Mouse (Mus musculus): ENCODE data around the gene Lmntd1. TPM values are rescaled to one million over a fixed set of nuclear protein-coding genes. Genes with fewer than 3 reads are reported as not detected.
A peak's percentile ranks its signal among the peaks of the same experiment; 100 is the strongest.

Gene Lmntd1
- total RNA-seq, 2 experiments from 2014 or later, result 2.0 to 2.3 TPM

DNA sequence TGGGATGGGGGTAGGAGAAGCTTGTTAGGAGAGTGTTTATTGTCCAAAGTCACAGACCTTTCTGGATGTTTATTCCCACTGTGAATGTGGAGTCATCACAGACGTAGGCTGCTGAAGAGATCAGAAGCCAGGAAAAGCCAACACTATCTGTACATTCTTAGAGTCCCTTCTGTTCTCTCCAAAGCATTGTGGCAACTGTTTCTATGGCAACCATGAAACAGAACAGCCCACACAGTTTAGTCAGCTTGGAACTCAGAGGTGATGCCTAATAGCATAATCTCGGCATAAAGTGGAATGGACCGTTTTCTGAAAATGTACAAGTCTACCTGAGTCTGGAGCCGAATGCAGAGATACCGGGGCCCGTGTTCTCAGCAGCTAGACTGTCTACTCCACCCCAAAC is 226.7 kb downstream of the Lmntd1 start:
- H3K27ac ChIP-seq, result peak overlapping the region; percentile 96

DNA sequence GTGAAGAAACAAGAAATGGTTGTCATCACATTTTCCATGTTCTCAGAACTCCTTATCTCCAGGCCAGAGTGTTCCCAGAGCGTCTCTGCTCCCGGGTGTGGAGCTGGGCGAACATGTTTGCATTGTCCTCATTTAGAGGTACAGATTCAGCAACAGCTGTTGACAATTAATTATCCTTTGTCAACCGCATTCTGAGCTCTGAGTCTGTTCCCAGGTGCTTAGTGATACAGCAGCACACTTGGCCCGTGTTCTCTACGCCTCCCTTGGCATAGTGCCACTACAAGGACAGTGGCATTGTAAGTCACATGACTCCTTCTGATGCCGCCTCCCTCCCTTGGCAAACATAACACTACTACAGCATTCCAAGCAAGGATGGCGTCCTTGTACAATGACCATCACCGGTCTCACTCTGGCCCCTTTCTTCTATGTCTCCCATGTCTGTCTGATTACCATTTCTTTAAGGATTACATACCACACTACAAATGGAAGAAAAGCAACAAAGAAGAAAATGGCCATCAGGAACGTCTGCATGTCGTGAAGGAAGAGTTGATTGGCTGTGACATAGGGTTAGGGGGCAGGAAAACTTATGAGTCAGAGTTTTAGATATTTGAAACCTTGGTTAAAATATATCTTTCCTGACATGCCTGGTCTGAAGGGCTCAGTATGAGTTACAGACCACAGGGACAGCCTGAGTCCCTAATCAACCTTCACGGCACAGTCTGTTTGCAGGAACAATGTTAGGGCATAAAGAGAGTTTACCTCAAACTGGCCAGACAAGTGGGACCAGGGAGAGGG is 231.3 kb downstream of the Lmntd1 start:
- no peak for DNase-seq (ENCODE audit: low spot score in 2 of 2)
- H3K4me3 ChIP-seq, result no peak overlapping the region
- no peak for TF ChIP-seq CTCF (conservative IDR thresholded peaks at IDR 0.05)
- H3K27ac ChIP-seq, result no peak overlapping the region

More for the DNA sequence above, 226.7 kb downstream of the Lmntd1 start:
- peak; percentile 49 to 82 for DNase-seq (ENCODE audit: low spot score in 2 of 2)
- peak overlapping the region; percentile 12; the same call in 1 of the 2 replicates for H3K4me3 ChIP-seq
- TF ChIP-seq CTCF (conservative IDR thresholded peaks at IDR 0.05), result no peak

GRCm38 (mm10) chr6:145380961-145381360 is 233.2 kb downstream of the Lmntd1 start:
- DNase-seq (ENCODE audit: low spot score in 2 of 2), result no peak
- H3K4me3 ChIP-seq, result no peak overlapping the region
- TF ChIP-seq CTCF (conservative IDR thresholded peaks at IDR 0.05), result no peak
- no peak overlapping the region for H3K27ac ChIP-seq

GRCm38 (mm10) chr6:145379175-145379574 is 234.9 kb downstream of the Lmntd1 start:
- DNase-seq (ENCODE audit: low spot score in 2 of 2), result no peak

GRCm38 (mm10) chr6:145378689-145379088 is 235.4 kb downstream of the Lmntd1 start:
- DNase-seq (ENCODE audit: low spot score in 2 of 2), result no peak
- TF ChIP-seq CTCF (conservative IDR thresholded peaks at IDR 0.05), result no peak
- Histone ChIP-seq H3K27ac (no peak overlapping the region; the same call in 1 of the 2 replicates), H3K4me3 (no peak overlapping the region)

More at GRCm38 (mm10) chr6:145379175-145379574, 234.9 kb downstream of the Lmntd1 start:
- TF ChIP-seq CTCF (conservative IDR thresholded peaks at IDR 0.05), result no peak
- no peak overlapping the region; the same call in 1 of the 2 replicates for H3K27ac ChIP-seq
- H3K4me3 ChIP-seq, result no peak overlapping the region

- TF ChIP-seq CTCF (conservative IDR thresholded peaks at IDR 0.05), result no peak
- no peak for DNase-seq (ENCODE audit: low spot score in 2 of 2)
- H3K27ac ChIP-seq, result peak overlapping the region; percentile 88; the same call in 1 of the 2 replicates
- H3K4me3 ChIP-seq, result no peak overlapping the region
Measured at GRCm38 (mm10) chr6:145374372-145374771, 239.7 kb downstream of the Lmntd1 start.

- no peak overlapping the region for H3K4me3 ChIP-seq
- TF ChIP-seq CTCF (conservative IDR thresholded peaks at IDR 0.05), result no peak
- DNase-seq (ENCODE audit: low spot score in 2 of 2), result peak; percentile 71 to 86
- peak overlapping the region; percentile 88 for H3K27ac ChIP-seq
Measured at GRCm38 (mm10) chr6:145373712-145374221, 240.4 kb downstream of the Lmntd1 start.

DNA sequence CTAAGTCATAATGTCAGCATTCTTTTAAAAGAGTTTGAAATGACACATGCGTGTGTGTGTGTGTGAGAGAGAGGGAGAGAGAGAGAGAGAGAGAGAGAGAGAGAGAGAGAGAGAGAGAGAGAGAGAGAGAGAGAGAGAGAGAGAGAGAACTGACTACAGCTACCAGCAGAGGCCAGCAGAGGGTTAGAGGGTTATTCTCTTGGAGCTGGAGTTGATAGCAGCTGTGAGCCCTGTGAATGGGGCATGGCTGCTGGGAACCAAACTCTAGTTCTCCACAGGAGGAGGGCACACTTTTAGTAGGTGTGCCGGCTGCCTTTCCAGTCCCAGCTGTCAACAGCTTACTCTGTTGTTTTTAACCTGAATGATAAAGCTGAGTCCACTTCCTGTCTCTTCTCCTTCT is 242.1 kb downstream of the Lmntd1 start:
- no peak overlapping the region for H3K4me3 ChIP-seq

DNA sequence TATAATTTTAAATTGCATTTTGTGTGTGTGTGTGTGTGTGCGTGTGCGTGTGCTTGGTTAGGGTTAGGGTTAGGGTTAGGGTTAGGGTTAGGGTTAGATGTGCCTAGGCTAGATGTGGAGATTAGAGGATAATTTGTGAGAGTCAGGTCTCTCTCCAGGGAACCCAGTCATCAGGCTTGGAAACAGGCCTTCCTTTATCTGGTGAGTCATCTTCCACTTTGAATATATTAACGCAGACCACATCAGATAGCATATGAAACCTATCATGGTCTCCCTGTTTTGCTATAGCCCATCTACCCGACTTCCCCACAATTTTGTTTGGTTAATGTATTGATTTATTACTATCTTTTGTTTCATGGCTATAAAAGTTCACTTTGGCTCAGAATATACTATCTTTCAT is 242.5 kb downstream of the Lmntd1 start:
- no peak for DNase-seq (ENCODE audit: low spot score in 2 of 2)
- no peak overlapping the region for H3K27ac ChIP-seq
- TF ChIP-seq CTCF (conservative IDR thresholded peaks at IDR 0.05), result no peak
- H3K4me3 ChIP-seq, result no peak overlapping the region

More for the DNA sequence above, 242.1 kb downstream of the Lmntd1 start:
- no peak for DNase-seq (ENCODE audit: low spot score in 2 of 2)
- peak overlapping the region; percentile 88; the same call in 1 of the 2 replicates for H3K27ac ChIP-seq
- peak; percentile 39 for TF ChIP-seq CTCF (conservative IDR thresholded peaks at IDR 0.05)

DNA sequence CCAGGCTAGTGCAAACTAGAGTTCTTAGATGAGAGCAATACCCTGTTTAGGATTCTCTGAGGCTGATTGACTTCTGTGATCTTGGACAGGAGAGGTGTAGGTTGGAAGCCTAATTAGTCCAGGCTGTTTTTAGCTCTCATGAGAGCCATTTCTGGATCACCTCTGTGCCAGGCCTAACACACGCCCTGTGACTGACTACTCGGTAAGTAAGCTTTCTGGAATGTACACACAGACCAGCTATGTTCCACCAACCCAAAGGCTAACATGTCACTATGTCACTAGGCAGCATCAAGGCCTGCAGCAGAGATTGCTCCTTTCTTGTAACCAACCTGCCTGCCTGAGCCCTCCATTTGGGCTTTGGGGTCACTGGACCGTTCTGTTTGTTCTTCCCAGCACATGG is 243.8 kb downstream of the Lmntd1 start:
- H3K4me3 ChIP-seq, result no peak overlapping the region
- H3K27ac ChIP-seq, result no peak overlapping the region
- TF ChIP-seq CTCF (conservative IDR thresholded peaks at IDR 0.05), result no peak
- DNase-seq (ENCODE audit: low spot score in 2 of 2), result no peak

- no peak overlapping the region for H3K4me3 ChIP-seq
- no peak overlapping the region for H3K27ac ChIP-seq
- DNase-seq (ENCODE audit: low spot score in 2 of 2), result no peak
- TF ChIP-seq CTCF (conservative IDR thresholded peaks at IDR 0.05), result no peak
Measured at GRCm38 (mm10) chr6:145369290-145369689, 244.8 kb downstream of the Lmntd1 start.

DNA sequence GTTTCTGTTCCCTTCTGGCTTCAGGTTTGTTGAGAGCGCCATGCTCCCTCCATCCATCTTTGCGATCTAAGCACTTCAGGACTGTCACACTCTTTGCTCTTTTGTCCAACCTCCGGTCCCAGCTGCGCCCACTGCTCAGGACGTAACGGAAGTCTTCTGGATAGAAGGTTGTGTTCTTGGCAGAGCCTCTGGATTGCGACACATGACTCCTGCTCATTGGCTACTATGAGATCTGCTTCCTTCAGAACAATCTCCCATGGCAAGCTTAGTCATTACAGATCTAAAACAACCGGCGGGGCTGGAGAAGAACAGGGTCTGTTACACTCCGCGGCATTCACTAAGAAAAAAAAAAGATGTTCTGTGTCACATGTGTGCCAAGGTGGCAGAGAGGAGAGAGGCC is 247.6 kb downstream of the Lmntd1 start:
- TF ChIP-seq CTCF (conservative IDR thresholded peaks at IDR 0.05), result no peak
- H3K4me3 ChIP-seq, result no peak overlapping the region
- no peak overlapping the region for H3K27ac ChIP-seq
- DNase-seq (ENCODE audit: low spot score in 2 of 2), result no peak

DNA sequence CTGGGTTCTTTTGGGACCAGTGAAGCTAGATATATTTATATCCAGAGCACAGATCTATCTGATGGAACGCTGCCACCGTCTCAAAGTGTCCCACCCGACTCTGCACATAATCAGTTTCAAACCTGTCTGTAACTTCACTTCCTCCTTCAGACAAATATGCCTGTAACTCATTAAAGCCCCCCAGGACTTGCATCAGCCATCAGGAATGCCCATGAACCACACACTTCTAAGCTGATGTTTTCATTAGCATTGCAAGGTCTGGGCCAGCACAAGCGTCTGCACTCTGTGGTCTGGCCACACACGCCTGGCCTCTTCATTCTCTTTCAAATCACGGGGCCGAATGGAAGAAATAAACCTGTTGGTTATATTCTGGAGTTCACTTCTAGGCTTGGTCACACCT is 250.4 kb downstream of the Lmntd1 start:
- Histone ChIP-seq H3K4me3 (no peak overlapping the region), H3K27ac (no peak overlapping the region)
- no peak for DNase-seq (ENCODE audit: low spot score in 2 of 2)
- TF ChIP-seq CTCF (conservative IDR thresholded peaks at IDR 0.05), result no peak

Measured in layer of hippocampus, adult 2 months (tissue).